Mouse (Mus musculus) lung, postnatal 0 days (tissue): ENCODE data around the gene Ift46. TPM values are rescaled to one million over a fixed set of nuclear protein-coding genes. Genes with fewer than 3 reads are reported as not detected.

Experiments used
- ATAC-seq: fragments of 200-750 bp; cut with Nextera tagmentation; 2 replicates; pipeline ENCODE4 v1.8.0; 2017; ENCODE audit warnings: moderate library complexity
- DNase-seq: peaks from one replicate; pipeline ENCODE4 v3.0.0-alpha.2; 2016; ENCODE audit warnings: low spot score
- H3K27ac ChIP-seq: fragments of 300-500 bp; sonication (generic); 2 replicates; pipeline ENCODE4 v1.5.1; 2014; ENCODE audit warnings: antibody characterized with exemption, mild to moderate bottlenecking, low read length, mixed read lengths
- H3K27me3 ChIP-seq: fragments of 300-500 bp; sonication (generic); replicated peaks from 2 replicates; pipeline ENCODE4 v1.6.1; 2014; ENCODE audit warnings: low read length, mixed read lengths; ENCODE audit not compliant: insufficient read depth
- H3K36me3 ChIP-seq: fragments of 300-500 bp; sonication (generic); 2 replicates; pipeline ENCODE4 v1.6.1; 2014; ENCODE audit warnings: low read length, mixed read lengths; ENCODE audit not compliant: insufficient read depth
- H3K4me1 ChIP-seq: fragments of 300-500 bp; sonication (generic); 2 replicates; pipeline ENCODE4 v1.6.1; 2014; ENCODE audit warnings: antibody characterized with exemption, low read depth, low read length, mixed read lengths; ENCODE audit not compliant: insufficient read depth
- H3K4me2 ChIP-seq: fragments of 300-500 bp; sonication (generic); replicated peaks from 2 replicates; pipeline ENCODE4 v1.6.1; 2014; ENCODE audit warnings: low read depth, mild to moderate bottlenecking, low read length, moderate library complexity, mixed read lengths
- H3K4me3 ChIP-seq: fragments of 300-500 bp; sonication (generic); 2 replicates; pipeline ENCODE4 v1.5.1; 2014; ENCODE audit warnings: low read depth, low read length
- H3K9ac ChIP-seq: fragments of 300-500 bp; sonication (generic); replicated peaks from 2 replicates; pipeline ENCODE4 v1.6.1; 2014; ENCODE audit warnings: low read depth, mild to moderate bottlenecking
- H3K9me3 ChIP-seq: fragments of 300-500 bp; sonication (generic); 2 replicates; pipeline ENCODE4 v1.6.1; 2016; ENCODE audit warnings: low read length, mixed read lengths
- CTCF ChIP-seq: IDR thresholded peaks from 2 replicates; pipeline ENCODE4 v1.5.1; 2016; ENCODE audit warnings: antibody characterized with exemption, mild to moderate bottlenecking
- EP300 ChIP-seq: IDR thresholded peaks from 2 replicates; pipeline ENCODE4 v1.6.1; 2016; ENCODE audit warnings: antibody characterized with exemption, mild to moderate bottlenecking, control low read depth
- WGBS: fragments of 180-500 bp; shearing (Covaris S2); extraction: QIAGEN DNeasy Blood & Tissue Kit; methylation state at CpG from one replicate; pipeline ENCODE4 v1.1.7; 2014; 5-methylcytosine and 5-hydroxymethylcytosine counted together
- polyA plus RNA-seq: library from polyadenylated mRNA; unstranded; fragments of >200 nt; fragmentation: Nextera tagmentation; extraction: Ambion mirVana; gene quantifications from 2 replicates; pipeline ENCODE4 v1.2.1, GENCODE M21; 2015

Gene Ift46
- 81.4 and 91.7 TPM in 2 replicates for polyA plus RNA-seq

DNA sequence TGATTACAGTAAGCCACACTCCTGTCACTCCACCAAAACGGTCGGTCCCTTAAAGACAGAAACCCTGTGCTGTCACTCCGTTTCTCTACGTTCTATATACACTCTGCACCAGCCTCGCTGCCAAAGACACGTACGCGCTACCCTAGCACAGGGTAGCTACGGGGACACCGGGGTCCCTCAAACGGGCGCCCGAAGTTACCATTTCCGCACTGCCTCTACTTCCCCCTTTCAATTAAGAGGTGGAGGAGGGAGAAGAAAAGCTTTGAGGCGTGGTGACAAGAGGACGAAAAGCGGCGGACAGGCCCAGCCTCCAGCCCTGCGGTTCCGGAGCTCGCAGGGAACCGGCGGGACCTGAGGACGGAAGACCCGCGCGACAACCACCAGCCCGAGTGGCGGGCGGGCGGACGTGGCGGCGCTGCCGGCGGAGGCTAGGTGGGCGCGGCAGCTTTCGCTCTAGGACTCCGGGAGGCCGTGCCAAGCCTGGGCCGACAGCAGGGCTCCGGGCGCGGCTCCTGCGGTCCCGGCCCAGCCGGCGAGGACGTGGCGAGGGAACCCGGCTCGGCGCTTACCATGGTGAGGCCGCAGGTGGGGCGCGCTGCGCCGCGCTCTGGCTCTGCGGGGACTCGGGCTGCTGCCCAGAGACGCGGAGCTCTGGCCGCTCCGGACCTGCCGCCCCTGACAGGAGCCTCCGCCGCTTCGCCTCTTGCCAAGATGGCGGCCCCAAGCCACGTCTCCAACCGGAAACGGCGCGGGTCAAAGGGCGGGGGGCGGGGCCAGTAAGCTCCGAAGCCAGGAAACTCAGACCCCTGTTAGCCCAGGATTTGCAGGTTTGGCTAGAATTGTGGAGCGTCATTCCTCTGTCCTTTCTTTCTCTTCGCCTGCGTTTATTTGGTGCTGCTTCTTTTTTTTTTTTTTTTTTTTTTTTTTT, at the start of gene Ift46, which contains the start of gene Arcn1:
Ift46 (plus strand) TSS at position 808 of the 928 bp plus-strand sequence.
Arcn1 (minus strand) TSS at position 745 of the 928 bp plus-strand sequence.
- Histone ChIP-seq H3K4me3 (peak within 1 kb of the TSS; percentile 99), H3K27ac (peak within 1 kb of the TSS; percentile 99), H3K36me3 (no peaks in the 10 kb centered on the region), H3K9me3 (no peaks in the 10 kb centered on the region), H3K9ac (peak within 1 kb of the TSS; percentile 98), H3K4me2 (peak within 1 kb of the TSS; percentile 76), H3K27me3 (no peaks in the 10 kb centered on the region), H3K4me1 (peaks cover 3% of the 10 kb centered on the region; the same call in 1 of the 2 replicates)
- peak; percentile 94 for DNase-seq
- peak; percentile 94 for ATAC-seq
- WGBS, result under 1% methylated on average over 63 of the region's 82 CpGs
- TF ChIP-seq CTCF (no peak), EP300 (no peak)

DNA sequence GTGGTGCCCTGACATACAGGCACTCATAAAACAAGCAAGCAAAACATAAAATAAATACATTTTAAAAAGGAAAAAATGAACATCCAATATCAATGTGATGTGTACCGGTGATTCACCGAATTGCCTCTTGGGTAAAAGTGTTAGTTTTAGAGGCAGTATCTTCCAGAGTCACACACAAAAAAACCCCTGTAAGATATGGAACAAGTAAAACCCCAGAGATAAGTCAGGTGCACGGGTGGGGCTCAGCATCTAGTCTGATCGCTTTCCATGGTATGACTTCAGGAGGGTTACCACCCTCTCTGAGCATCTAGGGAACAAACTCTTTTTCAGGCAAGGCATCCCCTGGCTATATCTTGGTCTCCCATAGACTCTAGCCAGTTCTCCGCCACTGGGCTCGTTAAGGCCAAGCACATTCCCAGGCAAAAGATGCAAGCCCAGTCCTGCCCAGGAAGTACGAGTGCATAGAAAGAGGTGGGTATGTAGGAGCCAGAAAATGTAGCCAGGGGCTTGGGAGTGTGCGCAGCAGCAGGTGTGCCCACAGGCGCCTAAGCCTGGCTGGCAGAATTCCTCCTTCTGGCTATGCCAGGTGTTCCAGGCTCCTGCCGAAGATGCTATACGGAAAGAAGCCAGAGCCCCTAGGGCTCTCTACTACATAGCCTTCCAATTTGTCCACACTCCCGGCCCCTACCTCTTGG, 48.6 kb upstream of the Ift46 start:
- 86% methylated on average over 12 of the region's 12 CpGs for WGBS
- Histone ChIP-seq H3K36me3 (0 out of 2 replicates have a peak, but pooled peaks cover 9% of the 10 kb centered on the region), H3K4me1 (peaks cover 8% of the 10 kb centered on the region)

DNA sequence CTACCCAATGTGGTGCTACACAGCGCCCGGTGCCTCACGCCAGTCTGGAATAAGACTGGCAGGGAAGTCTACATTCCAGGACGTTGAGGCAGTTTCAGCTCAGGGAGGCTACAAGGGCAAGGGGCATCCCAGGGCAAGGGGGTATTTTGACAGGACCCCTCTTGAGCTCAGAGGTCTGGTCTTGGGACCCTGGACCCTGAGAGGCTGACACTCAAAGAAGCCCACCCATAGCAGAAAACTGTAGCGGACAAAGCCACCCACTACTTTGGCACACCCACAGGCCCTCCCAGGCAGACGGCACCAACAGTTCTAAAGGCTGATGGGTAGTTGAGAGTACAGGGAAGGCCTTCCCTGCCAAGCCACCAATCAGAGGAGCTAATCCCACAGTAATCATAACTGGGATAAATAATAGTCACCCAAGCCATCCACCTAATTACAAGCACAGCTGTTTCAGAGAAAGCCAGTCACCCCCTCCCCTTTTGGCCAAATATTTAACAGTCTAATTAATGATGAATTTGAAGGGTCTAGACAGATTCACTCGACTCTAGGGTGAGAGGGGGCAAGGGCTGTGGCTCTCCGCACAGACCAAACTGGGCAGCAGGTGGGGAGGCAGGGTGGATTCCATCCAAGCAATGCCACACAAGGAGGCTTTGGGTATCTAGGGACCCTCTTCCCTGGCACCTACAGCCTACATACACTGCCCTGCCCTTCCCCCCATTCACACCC, 47.9 kb upstream of the Ift46 start:
- no peak for TF ChIP-seq CTCF
- no peak for TF ChIP-seq EP300
- DNase-seq (no peak), ATAC-seq (no peak)
- H3K4me1 ChIP-seq, result peaks cover 11% of the 10 kb centered on the region
- no peaks in the 10 kb centered on the region for H3K27me3 ChIP-seq
- H3K9ac ChIP-seq, result no peak overlapping the region
- H3K9me3 ChIP-seq, result no peaks in the 10 kb centered on the region
- H3K36me3 ChIP-seq, result 0 out of 2 replicates have a peak, but pooled peaks cover 9% of the 10 kb centered on the region
- no peak overlapping the region for H3K4me2 ChIP-seq
- no peak overlapping the region for H3K4me3 ChIP-seq
- WGBS, result 71% methylated on average over 8 of the region's 8 CpGs
- H3K27ac ChIP-seq, result no peak overlapping the region

More for the DNA sequence above, 48.6 kb upstream of the Ift46 start:
- Histone ChIP-seq H3K4me3 (no peak overlapping the region), H3K27ac (no peak overlapping the region), H3K9me3 (no peaks in the 10 kb centered on the region), H3K27me3 (no peaks in the 10 kb centered on the region), H3K4me2 (no peak overlapping the region), H3K9ac (no peak overlapping the region)
- TF ChIP-seq CTCF (no peak), EP300 (no peak)
- DNase-seq (no peak), ATAC-seq (no peak)

DNA sequence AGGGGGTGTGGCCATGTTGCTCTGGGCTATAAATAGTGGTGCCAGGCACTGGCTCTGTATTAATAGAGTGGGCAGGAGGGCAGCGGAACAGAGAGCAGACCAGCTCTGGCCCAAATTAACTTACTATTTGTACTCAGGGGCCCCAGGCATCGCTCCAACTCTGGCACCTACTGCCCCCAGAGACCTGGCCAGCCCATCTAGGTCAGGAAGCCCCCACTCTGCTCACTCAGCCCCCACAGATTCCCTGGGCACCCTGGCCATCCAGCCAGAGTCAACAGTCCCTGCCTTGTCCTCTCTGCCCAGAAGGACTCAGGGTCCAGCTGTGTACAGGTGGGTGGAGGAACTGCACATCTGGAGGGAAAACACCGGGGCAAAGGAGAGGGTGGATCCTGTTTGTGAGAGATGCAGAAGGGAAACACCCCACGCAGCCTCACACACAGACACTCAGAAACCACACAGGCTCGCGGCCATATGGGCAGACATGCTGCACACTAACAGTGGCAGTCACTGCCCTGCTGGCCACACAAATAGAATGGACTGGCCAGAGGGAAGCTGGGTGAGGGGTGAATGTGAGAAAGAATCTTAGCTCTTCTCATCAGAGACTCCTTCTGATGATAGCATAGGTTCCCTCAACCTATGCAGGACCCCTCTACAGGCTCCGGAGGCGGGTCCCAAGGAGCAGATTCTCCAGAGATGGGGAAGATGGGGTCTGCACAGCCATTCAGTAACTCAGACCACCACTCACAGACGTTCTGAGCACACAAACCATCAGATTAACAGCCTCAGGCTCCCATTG, 47.2 kb upstream of the Ift46 start:
- TF ChIP-seq CTCF (no peak; the same call in 1 of the 2 replicates), EP300 (no peak)
- 23% methylated on average over 9 of the region's 9 CpGs for WGBS
- H3K27me3 ChIP-seq, result no peaks in the 10 kb centered on the region
- H3K4me1 ChIP-seq, result peaks cover 11% of the 10 kb centered on the region
- peak overlapping the region; percentile 32; the same call in 1 of the 2 replicates for H3K9ac ChIP-seq
- no peaks in the 10 kb centered on the region for H3K9me3 ChIP-seq
- H3K4me3 ChIP-seq, result peak overlapping the region; percentile 38
- DNase-seq (no peak), ATAC-seq (no peak)
- H3K27ac ChIP-seq, result no peak overlapping the region
- peak overlapping the region; percentile 78 for H3K4me2 ChIP-seq
- 0 out of 2 replicates have a peak, but pooled peaks cover 4% of the 10 kb centered on the region for H3K36me3 ChIP-seq

DNA sequence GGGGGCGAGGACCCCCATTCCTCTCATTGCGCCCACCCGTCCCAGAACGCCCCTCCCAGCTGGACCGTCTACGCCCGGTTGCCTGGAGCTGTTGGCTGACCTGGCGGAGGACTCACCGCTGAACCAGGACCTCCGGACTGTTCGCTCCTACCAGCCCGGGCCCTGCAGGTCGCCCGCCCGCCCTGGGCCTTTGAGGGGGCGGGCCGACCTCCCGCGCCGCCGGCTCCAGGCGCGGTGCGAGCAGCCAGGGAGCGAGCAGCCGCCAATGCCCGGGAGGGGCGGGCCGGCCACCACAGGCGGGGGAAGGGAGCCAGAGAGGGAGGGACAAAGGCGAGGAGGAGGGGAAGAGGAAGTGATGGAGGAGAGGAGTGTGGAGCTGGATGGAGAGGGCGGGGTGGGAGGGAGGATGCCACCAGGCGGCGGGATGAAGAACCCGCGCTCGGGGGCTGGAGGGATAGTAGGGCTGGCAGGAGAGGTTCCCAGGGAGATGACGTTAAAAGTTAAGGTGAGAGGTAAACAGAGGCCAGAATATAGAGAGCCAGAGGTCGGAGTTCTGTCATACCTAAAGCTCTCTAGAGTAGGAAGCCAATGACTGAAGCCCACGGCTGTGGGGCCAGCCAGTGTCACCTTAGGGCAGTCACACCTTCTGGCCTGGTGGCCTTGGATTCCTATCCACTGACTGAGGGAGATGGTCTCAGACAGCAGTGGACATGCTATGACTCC, 46.4 kb upstream of the Ift46 start:
- Histone ChIP-seq H3K4me1 (peaks cover 11% of the 10 kb centered on the region), H3K36me3 (peaks cover under 1% of the 10 kb centered on the region; the same call in 1 of the 2 replicates), H3K4me2 (peak overlapping the region; percentile 78), H3K27me3 (no peaks in the 10 kb centered on the region), H3K27ac (no peak overlapping the region), H3K4me3 (peak overlapping the region; percentile 38), H3K9ac (peak overlapping the region; percentile 32), H3K9me3 (no peaks in the 10 kb centered on the region)
- TF ChIP-seq EP300 (no peak), CTCF (peak; percentile 53)
- DNase-seq (peak; percentile 93), ATAC-seq (peak; percentile 78)
- 2% methylated on average over 34 of the region's 40 CpGs for WGBS
